Mouse (Mus musculus) megakaryocyte-erythroid progenitor cell, adult 5-6 weeks (primary cell): ENCODE measurements around the gene 4931406P16Rik. TPM values are rescaled to one million over a fixed set of nuclear protein-coding genes. Genes with fewer than 3 reads are reported as not detected.

Experiments
- total RNA-seq, 2 experiments: library from RNA; stranded (forward) in 1 of 2; stranded (reverse) in 1 of 2; fragments of 200-1000, 215-1000 nt in 1 of 2; fragments of >200 nt in 1 of 2; fragmentation: Nextera tagmentation in 1 of 2; gene quantifications; 2 replicates each; pipeline ENCODE4 v1.2.3; 2014 to 2017

The 4931406P16Rik gene
- total RNA-seq, 2 experiments from 2014 or later = 16.2 to 18.1 TPM

Other genes starting within 250 kb of the 4931406P16Rik start
- not detected in 2 replicates for gene Scgb1b30, start 218.1 kb downstream of the 4931406P16Rik start, total RNA-seq (2014; fragmentation: Nextera tagmentation)
- gene Scgb1b30, start 218.1 kb downstream of the 4931406P16Rik start, total RNA-seq (2017) = not detected in 2 replicates
- gene Wtip, start 180.3 kb downstream of the 4931406P16Rik start, total RNA-seq (2014; fragmentation: Nextera tagmentation) = not detected in 2 replicates
- gene Wtip, start 180.3 kb downstream of the 4931406P16Rik start, total RNA-seq (2017) = not detected in 2 replicates
- gene Uba2, start 144.0 kb downstream of the 4931406P16Rik start, total RNA-seq (2014; fragmentation: Nextera tagmentation) = 180 and 188 TPM in 2 replicates
- 234 and 250 TPM in 2 replicates for gene Uba2, start 144.0 kb downstream of the 4931406P16Rik start, total RNA-seq (2017)
- gene Pdcd2l, start 116.9 kb downstream of the 4931406P16Rik start, total RNA-seq (2014; fragmentation: Nextera tagmentation) = 15.2 and 18.2 TPM in 2 replicates
- 27.4 and 39.7 TPM in 2 replicates for gene Pdcd2l, start 116.9 kb downstream of the 4931406P16Rik start, total RNA-seq (2017)
- gene Gpi1, start 83.2 kb downstream of the 4931406P16Rik start, total RNA-seq (2014; fragmentation: Nextera tagmentation) = 178 and 238 TPM in 2 replicates
- gene Gpi1, start 83.2 kb downstream of the 4931406P16Rik start, total RNA-seq (2017) = 139 and 227 TPM in 2 replicates
- gene Gm6096, start 62.5 kb downstream of the 4931406P16Rik start, total RNA-seq (2014; fragmentation: Nextera tagmentation) = not detected in 2 replicates
- gene Gm6096, start 62.5 kb downstream of the 4931406P16Rik start, total RNA-seq (2017) = not detected in 2 replicates
- gene Lsm14a, start 79.8 kb upstream of the 4931406P16Rik start, total RNA-seq (2014; fragmentation: Nextera tagmentation) = 102 and 120 TPM in 2 replicates
- 77.0 and 82.9 TPM in 2 replicates for gene Lsm14a, start 79.8 kb upstream of the 4931406P16Rik start, total RNA-seq (2017)